In genomic region chr5:35278019-35278418, GRCm38 (mm10) we compare ENCODE assay signal across 8 mouse cellular contexts. TPM values are rescaled to one million over a fixed set of nuclear protein-coding genes. Genes with fewer than 3 reads are reported as not detected.
DNase-seq lines count a peak whose midpoint lies in the region; ATAC-seq and TF ChIP-seq lines count a peak whose summit lies in the region.

Adra2c (plus strand) TSS chr5:35278319.

- in situ Hi-C loops in ES-E14 (cut with MboI; ENCODE audit: low sequenced_read_pairs in 2 of 2, unreplicated experiment in 2 of 2): no loop called here

- ATAC-seq in heart, embryonic 15.5 days (replicated peaks; ENCODE audit: insufficient number of reproducible peaks, insufficient read depth, low FRiP score, low read depth): no peak
- ATAC-seq in liver, embryonic 15.5 days (ENCODE audit: insufficient read depth): no peak
- ATAC-seq in megakaryocyte progenitor cell, adult 5-6 weeks (replicated peaks; ENCODE audit: poor library complexity): no peak

- no peak within 1 kb of the TSS for H3K9ac ChIP-seq in heart, embryonic 15.5 days
- H3K9ac ChIP-seq in ES-E14 (ENCODE audit: insufficient read depth, low read depth, low read length, poor library complexity, severe bottlenecking): peak within 1 kb of the TSS; percentile 27
- H3K9ac ChIP-seq in liver, embryonic 15.5 days: no peak within 1 kb of the TSS

- no peak within 1 kb of the TSS for H3K27ac ChIP-seq in heart, embryonic 15.5 days
- no peak within 1 kb of the TSS for H3K27ac ChIP-seq in ES-E14 (ENCODE audit: insufficient read depth, low read depth, low read length, poor library complexity, severe bottlenecking)
- no peak within 1 kb of the TSS for H3K27ac ChIP-seq in liver, embryonic 15.5 days (replicated peaks)

- H3K4me3 ChIP-seq in heart, embryonic 15.5 days: peak within 1 kb of the TSS; percentile 52
- H3K4me3 ChIP-seq in ES-E14 (ENCODE audit: insufficient read depth in 1 of 2, low read depth in 1 of 2, low read length in 2 of 2, poor library complexity in 1 of 2, severe bottlenecking in 1 of 2): peak within 1 kb of the TSS; percentile 63 to 72
- H3K4me3 ChIP-seq in liver, embryonic 15.5 days (replicated peaks): peak within 1 kb of the TSS; percentile 26

- intact Hi-C loops in heart, postnatal 10 days (cut with DNase I): no loop called here

- H3K27me3 ChIP-seq in heart, embryonic 15.5 days: peaks cover 95% of the 10 kb centered on the region
- peaks cover 74% of the 10 kb centered on the region for H3K27me3 ChIP-seq in liver, embryonic 15.5 days

- peaks cover 24% of the 10 kb centered on the region for H3K4me1 ChIP-seq in heart, embryonic 15.5 days (replicated peaks)
- no peaks in the 10 kb centered on the region; a peak in 1 of 4 replicates for H3K4me1 ChIP-seq in ES-E14 (ENCODE audit: control insufficient read depth in 2 of 2, insufficient read depth in 2 of 2, low read length in 2 of 2, poor library complexity in 1 of 2)
- no peaks in the 10 kb centered on the region for H3K4me1 ChIP-seq in liver, embryonic 15.5 days (replicated peaks)

- WGBS in heart, embryonic 15.5 days: 45% methylated on average over 3 of the region's 3 CpGs
- 30% methylated on average over 3 of the region's 3 CpGs for WGBS in liver, embryonic 15.5 days (ENCODE audit: insufficient replicate concordance)

- H3K4me2 ChIP-seq in heart, embryonic 15.5 days: peak within 1 kb of the TSS; percentile 95
- H3K4me2 ChIP-seq in liver, embryonic 15.5 days: peak within 1 kb of the TSS; percentile 44

- DNase-seq in heart, postnatal 10 days: no peak
- DNase-seq in ES-E14 (ENCODE audit: low read depth, low spot score): no peak
- DNase-seq in gonadal fat pad, adult 2 months (ENCODE audit: low read depth): no peak
- DNase-seq in gastrocnemius, postnatal 10 days: no peak
- DNase-seq in cerebellum, adult 18-20 months: no peak

- H3K36me3 ChIP-seq in heart, embryonic 15.5 days: no peaks in the 10 kb centered on the region
- H3K36me3 ChIP-seq in ES-E14 (ENCODE audit: control insufficient read depth, insufficient read depth, low read length, poor library complexity, severe bottlenecking): no peaks in the 10 kb centered on the region
- H3K36me3 ChIP-seq in liver, embryonic 15.5 days (replicated peaks): no peaks in the 10 kb centered on the region

- no peaks in the 10 kb centered on the region for H3K9me3 ChIP-seq in heart, embryonic 15.5 days (replicated peaks)
- no peaks in the 10 kb centered on the region for H3K9me3 ChIP-seq in ES-E14 (ENCODE audit: control insufficient read depth, insufficient read depth, low read depth, low read length)
- H3K9me3 ChIP-seq in liver, embryonic 15.5 days (replicated peaks): no peaks in the 10 kb centered on the region

TF ChIP-seq in ES-E14, 5 proteins besides CTCF, POLR2A, EP300 and RAD21:
- TF ChIP-seq HCFC1 (IDR thresholded peaks at IDR 0.05; ENCODE audit: borderline replicate concordance, insufficient read depth, low read length) (no peak), CHD2 (IDR thresholded peaks at IDR 0.05; ENCODE audit: low read depth, low read length) (no peak), ZC3H11A (IDR thresholded peaks at IDR 0.05; ENCODE audit: borderline replicate concordance, low read depth, low read length) (no peak), ZNF384 (IDR thresholded peaks at IDR 0.05; ENCODE audit: low read depth, low read length) (no peak), MAFK (IDR thresholded peaks at IDR 0.05; ENCODE audit: insufficient read depth, low read depth, low read length) (no peak)

RNA-seq across cellular contexts. Expression of gene Adra2c, which starts in this region (rescaled TPM):
- 0.06 TPM in 1 of 2 replicates, not detected in the other for polyA plus RNA-seq in heart, embryonic 15.5 days (2015; fragmentation: Nextera tagmentation; extraction: Ambion mirVana)
- under 1 TPM; 0.30 to 0.43 TPM for total RNA-seq in heart, postnatal 10 days (2021)
- total RNA-seq in ES-E14 (2012; rRNA removed): 0.16 and 0.45 TPM in 2 replicates
- 11.5 and 16.7 TPM in 2 replicates for polyA plus RNA-seq in gonadal fat pad, adult 2 months (2012; rRNA removed)
- not detected in 2 replicates for polyA plus RNA-seq in liver, embryonic 15.5 days (2015; fragmentation: Nextera tagmentation; extraction: Ambion mirVana)
- total RNA-seq in gastrocnemius, postnatal 10 days (2021): under 1 TPM; 0.14 to 0.18 TPM
- not detected in 2 replicates for total RNA-seq in megakaryocyte progenitor cell, adult 5-6 weeks (2015)
- total RNA-seq in megakaryocyte progenitor cell, adult 5-6 weeks (2017): not detected in 2 replicates

Comparison
In these comparisons a context has a peak if more than half of its experiments do, and no peak if none do; other contexts are left out.
1. RNA of gene Adra2c (polyA plus RNA-seq): 11.5 to 16.7 TPM in gonadal fat pad, adult 2 months; 0.06 TPM in heart, embryonic 15.5 days and not detected in liver, embryonic 15.5 days; every median in the first group is over 10 times any median in the second.
2. Peak in every context shown above with its lines, with median percentiles within 50 percentile points of each other: H3K4me3 ChIP-seq.